Mouse (Mus musculus) kidney, postnatal 0 days (tissue): ENCODE data around the gene Chpf2. TPM values are rescaled to one million over a fixed set of nuclear protein-coding genes. Genes with fewer than 3 reads are reported as not detected.

ENCODE experiments used
- ATAC-seq: fragments of 200-750 bp; cut with Nextera tagmentation; replicated peaks from 2 replicates; pipeline ENCODE4 v1.8.0; 2017; ENCODE audit warnings: low read depth, moderate number of reproducible peaks, moderate TSS enrichment, moderate library complexity; ENCODE audit not compliant: low FRiP score
- DNase-seq: peaks from one replicate; pipeline ENCODE4 v3.0.0-alpha.2; 2016; ENCODE audit warnings: low spot score
- H3K27ac ChIP-seq: fragments of 300-500 bp; sonication (generic); 2 replicates; pipeline ENCODE4 v1.5.1; 2014; ENCODE audit warnings: mild to moderate bottlenecking
- H3K27me3 ChIP-seq: fragments of 300-500 bp; sonication (generic); 2 replicates; pipeline ENCODE4 v1.6.1; 2014; ENCODE audit warnings: low read length, mixed read lengths; ENCODE audit not compliant: insufficient read depth
- H3K36me3 ChIP-seq: fragments of 300-500 bp; sonication (generic); 2 replicates; pipeline ENCODE4 v1.6.1; 2014; ENCODE audit warnings: low read length, mixed read lengths; ENCODE audit not compliant: insufficient read depth
- H3K4me1 ChIP-seq: fragments of 300-500 bp; sonication (generic); replicated peaks from 2 replicates; pipeline ENCODE4 v1.6.1; 2014; ENCODE audit warnings: antibody characterized with exemption, low read length, mixed read lengths; ENCODE audit not compliant: insufficient read depth
- H3K4me2 ChIP-seq: fragments of 300-500 bp; sonication (generic); 2 replicates; pipeline ENCODE4 v1.6.1; 2014; ENCODE audit warnings: mild to moderate bottlenecking, low read length, moderate library complexity, mixed read lengths
- H3K4me3 ChIP-seq: fragments of 300-500 bp; sonication (generic); replicated peaks from 2 replicates; pipeline ENCODE4 v1.5.1; 2014; ENCODE audit warnings: low read depth, low read length
- H3K9ac ChIP-seq: fragments of 300-500 bp; sonication (generic); 2 replicates; pipeline ENCODE4 v1.6.1; 2014; ENCODE audit warnings: low read depth, low read length
- H3K9me3 ChIP-seq: fragments of 300-500 bp; sonication (generic); replicated peaks from 2 replicates; pipeline ENCODE4 v1.6.1; 2016; ENCODE audit warnings: low read length, inconsistent platforms, mixed read lengths
- CTCF ChIP-seq: IDR thresholded peaks from 2 replicates; pipeline ENCODE4 v1.5.1; 2016; ENCODE audit warnings: antibody characterized with exemption, low read depth, mild to moderate bottlenecking, moderate library complexity
- WGBS: fragments of 180-500 bp; shearing (Covaris S2); extraction: QIAGEN DNeasy Blood & Tissue Kit; methylation state at CpG from one replicate; pipeline ENCODE4 v1.1.7; 2014; 5-methylcytosine and 5-hydroxymethylcytosine counted together
- polyA plus RNA-seq: library from polyadenylated mRNA; unstranded; fragments of >200 nt; fragmentation: Nextera tagmentation; extraction: Ambion mirVana; gene quantifications from 2 replicates; pipeline ENCODE4 v1.2.1, GENCODE M21; 2015

Chpf2 gene
- polyA plus RNA-seq, 1 experiment from 2014 or later, result 26.0 TPM

DNA sequence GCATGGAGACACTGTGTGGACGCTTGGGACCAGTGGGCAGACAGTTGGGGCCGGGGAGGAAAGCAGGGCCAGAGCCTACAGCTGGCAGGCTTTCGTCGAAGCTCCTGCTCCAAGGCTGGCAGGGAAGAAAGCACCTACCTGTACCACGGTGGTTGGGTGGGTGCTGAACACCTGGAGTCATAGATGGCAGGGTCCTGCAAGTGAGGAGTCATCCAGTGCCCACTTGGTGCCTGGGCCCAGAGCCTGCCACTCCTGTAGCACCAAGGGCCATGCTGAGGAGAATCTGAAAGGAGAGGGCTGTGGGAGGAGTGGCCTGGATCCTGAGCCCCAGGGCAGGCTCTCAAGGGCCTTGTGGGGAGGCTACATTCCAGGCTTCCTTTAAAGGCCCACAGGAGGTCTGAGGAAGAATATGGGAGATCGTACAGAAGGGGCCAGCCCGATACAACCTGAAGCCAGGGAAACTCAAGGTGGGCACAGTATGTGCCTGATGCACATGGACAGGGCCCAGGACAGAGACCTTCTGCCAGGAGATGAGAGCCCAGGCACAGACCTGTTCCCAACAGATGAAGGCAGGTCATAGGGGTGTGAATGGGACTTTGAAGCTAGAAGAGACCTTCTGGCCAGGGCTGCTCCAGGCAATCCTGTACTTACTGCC is 36.0 kb downstream of the Chpf2 start:
- WGBS, result 77% methylated on average over 7 of the region's 7 CpGs

GRCm38 (mm10) chr5:24623041-24623985 is 36.8 kb downstream of the Chpf2 start:
- ATAC-seq (no peak), DNase-seq (no peak)
- H3K27me3 ChIP-seq, result no peaks in the 10 kb centered on the region
- no peak for TF ChIP-seq CTCF
- H3K36me3 ChIP-seq, result no peaks in the 10 kb centered on the region
- no peaks in the 10 kb centered on the region for H3K4me1 ChIP-seq
- H3K4me3 ChIP-seq, result no peak overlapping the region; the same call in 1 of the 2 replicates
- 45% methylated on average over 8 of the region's 8 CpGs for WGBS
- H3K9ac ChIP-seq, result no peak overlapping the region
- H3K4me2 ChIP-seq, result peak overlapping the region; percentile 77; the same call in 1 of the 2 replicates
- H3K9me3 ChIP-seq, result no peaks in the 10 kb centered on the region
- no peak overlapping the region for H3K27ac ChIP-seq

More for the DNA sequence above, 36.0 kb downstream of the Chpf2 start:
- H3K4me3 ChIP-seq, result no peak overlapping the region
- no peak for TF ChIP-seq CTCF
- no peak overlapping the region for H3K27ac ChIP-seq
- no peak overlapping the region for H3K9ac ChIP-seq
- no peaks in the 10 kb centered on the region for H3K27me3 ChIP-seq
- H3K4me1 ChIP-seq, result no peaks in the 10 kb centered on the region
- H3K9me3 ChIP-seq, result no peaks in the 10 kb centered on the region
- no peak overlapping the region for H3K4me2 ChIP-seq
- no peaks in the 10 kb centered on the region for H3K36me3 ChIP-seq
- ATAC-seq (no peak), DNase-seq (no peak)

GRCm38 (mm10) chr5:24623986-24624821 is 37.7 kb downstream of the Chpf2 start, which contains the start of gene Smarcd3:
Smarcd3 (minus strand) TSS chr5:24624411.
- WGBS, result 2% methylated on average over 33 of the region's 37 CpGs

GRCm38 (mm10) chr5:24624822-24625120 is 38.2 kb downstream of the Chpf2 start:
- no peak for ATAC-seq
- no peak overlapping the region for H3K4me3 ChIP-seq

More at GRCm38 (mm10) chr5:24623986-24624821, 37.7 kb downstream of the Chpf2 start, which contains the start of gene Smarcd3:
- ATAC-seq (peak; percentile 56), DNase-seq (peak; percentile 82)
- Histone ChIP-seq H3K4me2 (peak within 1 kb of the TSS; percentile 77), H3K27me3 (no peaks in the 10 kb centered on the region), H3K4me3 (peak within 1 kb of the TSS; percentile 44), H3K36me3 (no peaks in the 10 kb centered on the region), H3K27ac (no peak within 1 kb of the TSS), H3K9me3 (no peaks in the 10 kb centered on the region), H3K9ac (peak within 1 kb of the TSS; percentile 57; the same call in 1 of the 2 replicates), H3K4me1 (no peaks in the 10 kb centered on the region)
- TF ChIP-seq CTCF, result no peak

GRCm38 (mm10) chr5:24629712-24630111 is 43.2 kb downstream of the Chpf2 start:
- Histone ChIP-seq H3K36me3 (no peaks in the 10 kb centered on the region), H3K27me3 (no peaks in the 10 kb centered on the region), H3K9me3 (no peaks in the 10 kb centered on the region), H3K4me1 (no peaks in the 10 kb centered on the region), H3K4me2 (no peak overlapping the region), H3K4me3 (no peak overlapping the region), H3K9ac (no peak overlapping the region), H3K27ac (no peak overlapping the region)
- DNase-seq (no peak), ATAC-seq (no peak)
- 62% methylated on average over 3 of the region's 3 CpGs for WGBS
- no peak for TF ChIP-seq CTCF

More at GRCm38 (mm10) chr5:24624822-24625120, 38.2 kb downstream of the Chpf2 start:
- H3K27ac ChIP-seq, result no peak overlapping the region
- WGBS, result 28% methylated on average over 4 of the region's 4 CpGs
- no peaks in the 10 kb centered on the region for H3K9me3 ChIP-seq
- no peak for TF ChIP-seq CTCF
- no peaks in the 10 kb centered on the region for H3K36me3 ChIP-seq
- H3K4me2 ChIP-seq, result peak overlapping the region; percentile 77; the same call in 1 of the 2 replicates
- no peaks in the 10 kb centered on the region for H3K27me3 ChIP-seq
- H3K9ac ChIP-seq, result no peak overlapping the region
- DNase-seq, result no peak
- no peaks in the 10 kb centered on the region for H3K4me1 ChIP-seq

DNA sequence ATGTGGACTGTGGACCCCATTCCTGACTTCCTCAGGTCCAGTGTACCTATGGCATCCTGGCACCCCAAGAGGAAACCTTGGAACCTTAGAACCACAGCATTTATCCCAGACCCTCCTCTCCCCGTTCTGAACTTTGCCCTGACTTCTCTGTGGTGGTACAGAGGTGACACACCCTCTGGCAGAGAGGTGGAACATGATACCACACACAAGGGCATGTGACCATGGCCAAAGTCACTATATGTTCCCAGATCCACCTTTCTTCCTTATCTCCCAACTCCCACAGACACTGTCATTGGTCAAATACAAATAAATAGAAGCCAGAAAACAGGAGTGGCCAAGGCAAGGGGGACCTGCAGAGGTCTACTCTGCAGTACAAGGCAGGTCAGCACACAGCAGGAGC is 48.6 kb downstream of the Chpf2 start:
- WGBS, result 40% methylated on average over 1 of the region's 1 CpGs
- no peak for DNase-seq

More for the DNA sequence above, 48.6 kb downstream of the Chpf2 start:
- H3K4me3 ChIP-seq, result no peak overlapping the region
- H3K9ac ChIP-seq, result no peak overlapping the region
- no peaks in the 10 kb centered on the region for H3K9me3 ChIP-seq
- ATAC-seq, result no peak
- H3K27ac ChIP-seq, result no peak overlapping the region
- no peak for TF ChIP-seq CTCF
- H3K4me1 ChIP-seq, result no peaks in the 10 kb centered on the region
- no peak overlapping the region for H3K4me2 ChIP-seq
- no peaks in the 10 kb centered on the region for H3K36me3 ChIP-seq
- no peaks in the 10 kb centered on the region for H3K27me3 ChIP-seq
